In genomic region chr17:70706976-70707818, GRCm38 (mm10) we compare ENCODE assay signal across 7 mouse cellular contexts.
DNase-seq lines count a peak whose midpoint lies in the region; ATAC-seq and TF ChIP-seq lines count a peak whose summit lies in the region.

No protein-coding gene starts in this region.

- H3K27ac ChIP-seq in embryonic facial prominence, embryonic 12.5 days = no peak overlapping the region
- H3K27ac ChIP-seq in limb, embryonic 13.5 days = no peak overlapping the region
- no peak overlapping the region for H3K27ac ChIP-seq in midbrain, postnatal 0 days (ENCODE audit: low read depth, low read length)

- H3K9ac ChIP-seq in embryonic facial prominence, embryonic 12.5 days = no peak overlapping the region
- peak overlapping the region; percentile 36; the same call in 1 of the 2 replicates for H3K9ac ChIP-seq in limb, embryonic 13.5 days
- no peak overlapping the region for H3K9ac ChIP-seq in midbrain, postnatal 0 days (replicated peaks; ENCODE audit: low read length, poor library complexity, severe bottlenecking)

- no peaks in the 10 kb centered on the region for H3K36me3 ChIP-seq in embryonic facial prominence, embryonic 12.5 days
- H3K36me3 ChIP-seq in limb, embryonic 13.5 days = no peaks in the 10 kb centered on the region
- no peaks in the 10 kb centered on the region for H3K36me3 ChIP-seq in midbrain, postnatal 0 days (ENCODE audit: insufficient read depth, low read length)

- 4% methylated on average over 28 of the region's 28 CpGs for WGBS in embryonic facial prominence, embryonic 12.5 days
- WGBS in limb, embryonic 13.5 days = 2% methylated on average over 28 of the region's 28 CpGs
- 4% methylated on average over 28 of the region's 28 CpGs for WGBS in midbrain, postnatal 0 days

- no peak for ATAC-seq in embryonic facial prominence, embryonic 12.5 days (ENCODE audit: insufficient number of reproducible peaks, insufficient read depth, low FRiP score, low TSS enrichment)
- ATAC-seq in limb, embryonic 13.5 days (ENCODE audit: low FRiP score, low read depth) = peak; percentile 70
- ATAC-seq in midbrain, postnatal 0 days (ENCODE audit: low FRiP score) = peak; percentile 75

- H3K27me3 ChIP-seq in embryonic facial prominence, embryonic 12.5 days = 0 out of 2 replicates have a peak, but pooled peaks cover 3% of the 10 kb centered on the region
- H3K27me3 ChIP-seq in limb, embryonic 13.5 days = no peaks in the 10 kb centered on the region
- H3K27me3 ChIP-seq in midbrain, postnatal 0 days (ENCODE audit: insufficient read depth, low read length) = no peaks in the 10 kb centered on the region

- peak overlapping the region; percentile 27 for H3K4me3 ChIP-seq in embryonic facial prominence, embryonic 12.5 days
- H3K4me3 ChIP-seq in limb, embryonic 13.5 days = peak overlapping the region; percentile 27
- H3K4me3 ChIP-seq in midbrain, postnatal 0 days (ENCODE audit: low read depth, low read length) = peak overlapping the region; percentile 27

- TF ChIP-seq CTCF in midbrain, postnatal 0 days (IDR thresholded peaks at IDR 0.05) = peak; percentile 96

- H3K4me2 ChIP-seq in embryonic facial prominence, embryonic 12.5 days (replicated peaks) = peak overlapping the region; percentile 58
- H3K4me2 ChIP-seq in limb, embryonic 13.5 days (replicated peaks) = peak overlapping the region; percentile 63
- H3K4me2 ChIP-seq in midbrain, postnatal 0 days (ENCODE audit: low read depth, low read length, poor library complexity, severe bottlenecking) = peak overlapping the region; percentile 52

- H3K4me1 ChIP-seq in embryonic facial prominence, embryonic 12.5 days = peaks cover 6% of the 10 kb centered on the region
- peaks cover 6% of the 10 kb centered on the region for H3K4me1 ChIP-seq in limb, embryonic 13.5 days
- H3K4me1 ChIP-seq in midbrain, postnatal 0 days (ENCODE audit: insufficient read depth, low read length) = no peaks in the 10 kb centered on the region

- DNase-seq in adrenal gland, postnatal 14 days = peak; percentile 91
- DNase-seq in heart, adult 8-10 months (ENCODE audit: low spot score) = peak; percentile 84
- DNase-seq in kidney, adult 8-10 months = peak; percentile 74 to 87
- DNase-seq in midbrain, postnatal 0 days (ENCODE audit: low spot score) = peak; percentile 81
- DNase-seq in spleen, postnatal 10 days (ENCODE audit: low spot score in 2 of 2) = peak; percentile 17 to 68

- H3K9me3 ChIP-seq in embryonic facial prominence, embryonic 12.5 days = no peaks in the 10 kb centered on the region
- no peaks in the 10 kb centered on the region for H3K9me3 ChIP-seq in limb, embryonic 13.5 days
- H3K9me3 ChIP-seq in midbrain, postnatal 0 days (ENCODE audit: low read length) = no peaks in the 10 kb centered on the region
